ENCODE assay signal across 20 mouse cellular contexts in genomic region chr10:95390871-95391270, GRCm38 (mm10). TPM values are rescaled to one million over a fixed set of nuclear protein-coding genes. Genes with fewer than 3 reads are reported as not detected.
DNase-seq lines count a peak whose midpoint lies in the region; TF ChIP-seq lines count a peak whose summit lies in the region.
"Had no signal": no experiment of that assay in that cellular context is flagged by ENCODE, and none has a peak within 500 bp of the region (broad histone marks: within the 10 kb centered on the region; RNA-seq: fewer than 3 reads in every experiment).

No protein-coding gene starts in this region.

- intact Hi-C loops in gastrocnemius, adult 2 months (cut with DNase I) = loop anchor here (2.0 kb wide), 1 partner anchor 68 kb away; no protein-coding TSS in a partner anchor

- no peak overlapping the region for H3K4me3 ChIP-seq in gastrocnemius, adult 2 months
- H3K4me3 ChIP-seq: embryonic facial prominence, embryonic 13.5 days; embryonic facial prominence, embryonic 15.5 days; erythroblast, embryonic 14.5 days; forebrain, embryonic 10.5 days; forebrain, embryonic 12.5 days had no signal

- 0 out of 2 replicates have a peak overlapping the region, but pooled peaks have one; percentile 1 for H3K27ac ChIP-seq in gastrocnemius, adult 2 months
- H3K27ac ChIP-seq: embryonic facial prominence, embryonic 13.5 days; embryonic facial prominence, embryonic 15.5 days; forebrain, embryonic 10.5 days; forebrain, embryonic 12.5 days had no signal

- TF ChIP-seq CTCF in gastrocnemius, adult 2 months (IDR thresholded peaks at IDR 0.05) = no peak

- peak; percentile 49 to 79 for DNase-seq in adrenal gland, adult (ENCODE audit: inconsistent age in 2 of 2, low spot score in 1 of 2)
- no peak for DNase-seq in adrenal gland, adult 18-20 months (ENCODE audit: low spot score in 2 of 2)
- no peak for DNase-seq in gastrocnemius, adult 2 months
- no peak for DNase-seq in gastrocnemius, adult 18-20 months (ENCODE audit: low spot score)
- DNase-seq in adrenal gland, postnatal 14 days = peak; percentile 63
- DNase-seq in adrenal gland, postnatal 36 days = peak; percentile 57 to 72
- DNase-seq in embryo, embryonic 10.5 days (ENCODE audit: low spot score) = no peak
- no peak for DNase-seq in kidney, postnatal 14 days
- DNase-seq: B cell, adult 2 months; cerebellum, adult 11 months; cerebellum, adult 18-20 months; cerebellum, adult 8-10 months; cerebellum, adult 9-11 months; cerebellum, postnatal 14 days; embryo, embryonic 11 days had no signal

RNA-seq across cellular contexts. Expression of gene Socs2, which starts 26.1 kb away (rescaled TPM):
- 10 to 100 TPM; 11.1 to 20.0 TPM for total RNA-seq in adrenal gland, adult 18-20 months (2021)
- total RNA-seq in gastrocnemius, adult 2 months (2021) = 10 to 100 TPM; 18.0 to 26.9 TPM
- 10 to 100 TPM in 1 of 2 experiments, 1 to 10 TPM in 1; 7.7 to 14.0 TPM for total RNA-seq in gastrocnemius, adult 18-20 months (2021)
- 18.2 and 24.5 TPM in 2 replicates for total RNA-seq in adrenal gland, postnatal 14 days (2021)
- total RNA-seq in adrenal gland, postnatal 36 days (2021) = 10 to 100 TPM; 25.3 to 26.5 TPM

Comparison
In these comparisons a context has a peak if more than half of its experiments do, and no peak if none do; other contexts are left out.
1. DNase-seq: peak in adrenal gland, adult (2 of 2), adrenal gland, postnatal 14 days (single experiment) and adrenal gland, postnatal 36 days (2 of 2); none in adrenal gland, adult 18-20 months (0 of 2), gastrocnemius, adult 2 months (single experiment), gastrocnemius, adult 18-20 months (single experiment), embryo, embryonic 10.5 days (single experiment) and kidney, postnatal 14 days (single experiment).